Mouse (Mus musculus) right cerebral cortex, postnatal 14 days (tissue): Measurements from ENCODE around the gene Acyp1.

Experiments used
- DNase-seq: peaks from one replicate; pipeline ENCODE4 v3.0.0; 2022

The Acyp1 gene

GRCm38 (mm10) chr12:85287809-85288485 is at the start of gene Acyp1:
Acyp1 (minus strand) TSS chr12:85288438.
- DNase-seq, result no peak

- no peak for DNase-seq
Measured at GRCm38 (mm10) chr12:85337567-85338311, 49.5 kb upstream of the Acyp1 start.

- no peak for DNase-seq
Measured at GRCm38 (mm10) chr12:85330153-85330552, 41.9 kb upstream of the Acyp1 start.

GRCm38 (mm10) chr12:85308651-85309050 is 20.4 kb upstream of the Acyp1 start:
- no peak for DNase-seq

GRCm38 (mm10) chr12:85305247-85305892 is 17.1 kb upstream of the Acyp1 start:
- DNase-seq, result peak; percentile 83

- no peak for DNase-seq
Measured at GRCm38 (mm10) chr12:85304725-85305124, 16.5 kb upstream of the Acyp1 start.

GRCm38 (mm10) chr12:85303256-85303655 is 15.0 kb upstream of the Acyp1 start:
- no peak for DNase-seq

GRCm38 (mm10) chr12:85298835-85299180 is 10.6 kb upstream of the Acyp1 start:
- DNase-seq, result no peak

- DNase-seq, result no peak
Measured at GRCm38 (mm10) chr12:85298127-85298834, 10.0 kb upstream of the Acyp1 start.

- DNase-seq, result no peak
Measured at GRCm38 (mm10) chr12:85297345-85297997, 9.2 kb upstream of the Acyp1 start.

- no peak for DNase-seq
Measured at GRCm38 (mm10) chr12:85296915-85297314, 8.7 kb upstream of the Acyp1 start.

- DNase-seq, result no peak
Measured at GRCm38 (mm10) chr12:85295506-85295905, 7.3 kb upstream of the Acyp1 start.

- no peak for DNase-seq
Measured at GRCm38 (mm10) chr12:85292906-85293305, 4.7 kb upstream of the Acyp1 start.

- no peak for DNase-seq
Measured at GRCm38 (mm10) chr12:85292288-85292687, 4.0 kb upstream of the Acyp1 start.

GRCm38 (mm10) chr12:85291541-85291940 is 3.3 kb upstream of the Acyp1 start:
- DNase-seq, result no peak

GRCm38 (mm10) chr12:85290633-85291032 is 2.4 kb upstream of the Acyp1 start:
- DNase-seq, result no peak

- no peak for DNase-seq
Measured at GRCm38 (mm10) chr12:85289157-85290000, 1.1 kb upstream of the Acyp1 start.

GRCm38 (mm10) chr12:85288486-85289156 is 383 bp upstream of the Acyp1 start, which contains the start of gene Zc2hc1c:
Zc2hc1c (plus strand) TSS chr12:85288591.
- peak; percentile 78 for DNase-seq

- no peak for DNase-seq
Measured at GRCm38 (mm10) chr12:85286941-85287340, 1.3 kb downstream of the Acyp1 start.

GRCm38 (mm10) chr12:85284996-85285395 is 3.2 kb downstream of the Acyp1 start:
- no peak for DNase-seq

GRCm38 (mm10) chr12:85284331-85284730 is 3.9 kb downstream of the Acyp1 start:
- no peak for DNase-seq
